Mouse (Mus musculus): ENCODE data around the gene Olfr1246.
"Not testable (repeated sequence)": the region's sequence is repeated elsewhere in the genome, so short reads cannot be mapped to it uniquely, and the experiment has no call there.

Olfr1246 gene

DNA sequence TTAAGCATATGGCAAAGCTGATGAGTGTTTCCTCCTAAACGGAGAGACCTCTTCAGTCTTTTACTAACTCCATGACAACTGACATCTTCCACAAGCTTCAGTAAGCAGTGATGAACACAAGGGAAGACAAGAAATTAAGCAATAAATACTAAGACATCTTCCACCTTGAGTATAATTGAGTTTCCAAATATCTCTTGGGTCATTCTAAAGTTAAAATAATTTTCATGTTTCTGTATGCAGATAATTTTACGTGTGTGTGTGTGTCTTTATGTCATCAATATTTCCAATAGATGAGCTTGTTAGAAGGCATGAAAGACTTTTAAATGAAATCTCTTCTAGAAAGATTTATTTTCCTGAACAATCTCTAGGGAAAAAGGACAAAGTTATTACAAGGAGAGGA lies at the start of gene Olfr1246:
Gene Olfr1246, minus strand, starts transcription at position 101 of the 400 bp plus-strand sequence.
- DNase-seq, result no peak

- DNase-seq, result no peak
Measured at GRCm38 (mm10) chr2:89634883-89635282, 41.9 kb upstream of the Olfr1246 start, which contains the start of gene Olfr1249. Gene Olfr1249 (minus strand): TSS chr2:89634983.

GRCm38 (mm10) chr2:89618145-89618544 lies 25.2 kb upstream of the Olfr1246 start, which contains the start of gene Olfr1248:
Gene Olfr1248 (minus strand): TSS chr2:89618245.
- DNase-seq, result not testable (repeated sequence)

DNA sequence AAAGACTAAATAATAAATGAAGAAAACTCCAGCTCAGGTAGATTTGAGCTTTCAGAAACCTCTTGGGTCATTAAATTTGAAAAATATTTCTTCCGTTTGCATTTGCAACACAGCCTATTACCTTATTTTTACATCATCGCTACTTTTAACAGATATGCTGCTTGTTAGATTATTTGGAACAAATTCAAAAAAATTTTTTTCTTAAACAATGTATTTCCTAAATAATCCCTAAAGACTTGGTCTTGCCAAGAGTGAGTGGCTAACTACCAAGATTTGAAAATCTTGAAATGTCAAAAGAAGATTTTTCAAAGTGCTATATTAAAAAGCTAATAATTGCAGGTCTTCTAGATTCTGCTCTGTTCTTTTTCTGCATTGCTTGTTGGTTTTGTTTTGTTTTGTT lies 21.1 kb upstream of the Olfr1246 start, which contains the start of gene Olfr1247:
Gene Olfr1247, minus strand, starts transcription at position 101 of the 400 bp plus-strand sequence.
- no peak for DNase-seq

GRCm38 (mm10) chr2:89578347-89578746 lies 14.6 kb downstream of the Olfr1246 start, which contains the start of gene Olfr1245:
Gene Olfr1245 (minus strand): TSS chr2:89578447.
- DNase-seq, result no peak

DNA sequence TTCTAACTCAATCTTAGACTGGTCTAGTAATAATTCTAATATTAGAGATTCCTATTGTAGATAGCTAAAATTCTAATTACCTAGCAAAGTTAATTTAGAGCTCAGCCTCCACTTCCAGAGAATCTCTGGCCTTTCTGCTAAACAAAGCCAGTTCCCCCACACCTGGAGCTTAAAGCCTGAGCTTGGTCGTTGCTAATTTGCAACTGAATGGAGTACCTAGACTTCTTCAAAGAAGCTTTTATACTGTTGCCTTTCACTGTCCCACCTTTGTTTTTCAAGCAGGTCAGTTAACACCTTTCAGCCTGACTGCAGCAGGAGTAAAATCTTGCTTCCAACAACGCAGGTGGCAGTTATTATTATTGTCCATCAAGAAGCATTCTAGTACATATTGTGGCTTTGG lies 30.3 kb downstream of the Olfr1246 start:
- not testable (repeated sequence) for DNase-seq

DNA sequence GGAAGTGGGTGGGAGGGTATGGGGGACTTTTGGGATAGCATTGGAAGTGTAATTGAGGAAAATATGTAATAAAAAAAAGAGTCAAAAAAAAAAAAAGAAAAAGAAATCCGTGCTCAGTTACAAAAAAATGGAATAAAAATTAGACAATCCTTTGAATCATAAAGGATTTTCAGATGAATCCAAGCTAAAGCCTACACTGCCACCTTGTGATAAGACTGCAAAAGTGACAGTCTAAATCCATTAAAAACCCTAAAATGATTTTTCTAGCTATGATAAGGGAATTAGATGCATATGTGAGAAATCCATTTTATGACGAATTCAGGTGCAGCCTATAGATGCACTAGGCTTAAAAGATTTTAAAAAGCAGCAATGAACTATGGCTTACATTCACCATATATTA lies 48.4 kb downstream of the Olfr1246 start:
- no peak for DNase-seq

DNA sequence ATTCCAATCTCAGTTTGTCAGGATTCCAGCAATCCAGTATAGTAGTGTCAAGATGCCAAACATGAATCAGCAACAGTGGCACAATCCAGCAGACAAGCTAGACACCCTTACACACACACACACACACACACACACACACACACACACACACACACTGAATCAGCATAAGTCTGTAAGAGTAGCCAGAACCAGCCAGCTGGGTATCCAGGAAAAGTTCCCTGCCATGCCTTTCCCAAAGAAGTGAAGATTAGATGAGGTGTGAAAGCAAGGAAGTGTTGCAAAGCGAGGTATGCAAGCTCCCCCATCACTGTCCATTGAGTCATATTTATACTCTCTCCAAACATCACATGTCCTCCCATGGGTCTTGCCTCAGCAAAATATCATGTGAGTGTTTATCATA lies 53.0 kb downstream of the Olfr1246 start:
- DNase-seq, result no peak

Measured in cerebellum, postnatal 36 days (tissue).